Mouse (Mus musculus): ENCODE data around the gene Olfr725. TPM values are rescaled to one million over a fixed set of nuclear protein-coding genes. Genes with fewer than 3 reads are reported as not detected.

Gene Olfr725
- polyA plus RNA-seq, 1 experiment from 2014 or later: not detected

- H3K9ac ChIP-seq (ENCODE audit: low read depth, low read length): no peak overlapping the region
- no peaks in the 10 kb centered on the region for H3K9me3 ChIP-seq (ENCODE audit: control insufficient read depth)
- H3K27me3 ChIP-seq (replicated peaks; ENCODE audit: control insufficient read depth, insufficient read depth, low read length): no peaks in the 10 kb centered on the region
- no peak for TF ChIP-seq CTCF (IDR thresholded peaks at IDR 0.05; ENCODE audit: low read depth)
- no peak overlapping the region for H3K4me3 ChIP-seq (ENCODE audit: low read depth, low read length)
- H3K4me1 ChIP-seq (replicated peaks; ENCODE audit: control insufficient read depth, insufficient read depth, low read length): no peaks in the 10 kb centered on the region
- no peaks in the 10 kb centered on the region for H3K36me3 ChIP-seq (ENCODE audit: control insufficient read depth, insufficient read depth)
- H3K27ac ChIP-seq (ENCODE audit: low read depth, low read length): no peak overlapping the region
- H3K4me2 ChIP-seq (replicated peaks; ENCODE audit: low read depth): no peak overlapping the region
- ATAC-seq: no peak
- WGBS: 85% methylated on average over 4 of the region's 4 CpGs
Measured at GRCm38 (mm10) chr14:50031356-50031755, 8.8 kb downstream of the Olfr725 start.

- no peaks in the 10 kb centered on the region for H3K27me3 ChIP-seq (replicated peaks; ENCODE audit: control insufficient read depth, insufficient read depth, low read length)
- H3K9me3 ChIP-seq (ENCODE audit: control insufficient read depth): no peaks in the 10 kb centered on the region
- H3K4me2 ChIP-seq (replicated peaks; ENCODE audit: low read depth): no peak overlapping the region
- H3K4me3 ChIP-seq (ENCODE audit: low read depth, low read length): no peak overlapping the region
- ATAC-seq: no peak
- no peaks in the 10 kb centered on the region for H3K36me3 ChIP-seq (ENCODE audit: control insufficient read depth, insufficient read depth)
- H3K9ac ChIP-seq (ENCODE audit: low read depth, low read length): no peak overlapping the region
- 75% methylated on average over 2 of the region's 2 CpGs for WGBS
- H3K27ac ChIP-seq (ENCODE audit: low read depth, low read length): no peak overlapping the region
- no peak for TF ChIP-seq CTCF (IDR thresholded peaks at IDR 0.05; ENCODE audit: low read depth)
- no peaks in the 10 kb centered on the region for H3K4me1 ChIP-seq (replicated peaks; ENCODE audit: control insufficient read depth, insufficient read depth, low read length)
Measured at GRCm38 (mm10) chr14:50026371-50026770, 13.8 kb downstream of the Olfr725 start.

Other genes with a start within 250 kb of the Olfr725 start
- not detected in 2 replicates for gene Olfr722, start 138.4 kb downstream of the Olfr725 start, polyA plus RNA-seq (2015; fragmentation: Nextera tagmentation; extraction: Ambion mirVana)
- not detected in 2 replicates for gene Olfr723, start 108.6 kb downstream of the Olfr725 start, polyA plus RNA-seq (2015; fragmentation: Nextera tagmentation; extraction: Ambion mirVana)
- gene Olfr724, start 77.1 kb downstream of the Olfr725 start, polyA plus RNA-seq (2015; fragmentation: Nextera tagmentation; extraction: Ambion mirVana): not detected in 2 replicates
- not detected in 2 replicates for gene Olfr726, start 50.6 kb upstream of the Olfr725 start, polyA plus RNA-seq (2015; fragmentation: Nextera tagmentation; extraction: Ambion mirVana)
- gene Olfr727, start 82.8 kb upstream of the Olfr725 start, polyA plus RNA-seq (2015; fragmentation: Nextera tagmentation; extraction: Ambion mirVana): not detected in 2 replicates
- not detected in 2 replicates for gene Olfr728, start 102.3 kb upstream of the Olfr725 start, polyA plus RNA-seq (2015; fragmentation: Nextera tagmentation; extraction: Ambion mirVana)
- not detected in 2 replicates for gene Olfr729, start 112.5 kb upstream of the Olfr725 start, polyA plus RNA-seq (2015; fragmentation: Nextera tagmentation; extraction: Ambion mirVana)
- gene Olfr730, start 147.8 kb upstream of the Olfr725 start, polyA plus RNA-seq (2015; fragmentation: Nextera tagmentation; extraction: Ambion mirVana): not detected in 2 replicates
- not detected in 2 replicates for gene Olfr731, start 201.5 kb upstream of the Olfr725 start, polyA plus RNA-seq (2015; fragmentation: Nextera tagmentation; extraction: Ambion mirVana)
- gene Olfr732, start 243.8 kb upstream of the Olfr725 start, polyA plus RNA-seq (2015; fragmentation: Nextera tagmentation; extraction: Ambion mirVana): not detected in 2 replicates

Measured in intestine, postnatal 0 days (tissue).